Mouse (Mus musculus) bone marrow macrophage, adult 2 months (primary cell): ENCODE data around the gene Hck. TPM values are rescaled to one million over a fixed set of nuclear protein-coding genes. Genes with fewer than 3 reads are reported as not detected.

ENCODE experiments used
- H3K27ac ChIP-seq: 2 replicates; pipeline ENCODE4 v1.5.1; 2012; ENCODE audit warnings: low read depth, low read length; ENCODE audit not compliant: insufficient read depth
- H3K4me1 ChIP-seq: 2 replicates; pipeline ENCODE4 v1.6.1; 2012; ENCODE audit warnings: low read length; ENCODE audit not compliant: control insufficient read depth, insufficient read depth
- H3K4me3 ChIP-seq: 2 replicates; pipeline ENCODE4 v1.5.1; 2012; ENCODE audit warnings: mild to moderate bottlenecking, low read length, moderate library complexity; ENCODE audit not compliant: insufficient read depth
- CTCF ChIP-seq: IDR thresholded peaks from 2 replicates; pipeline ENCODE4 v1.5.1; 2012; ENCODE audit warnings: low read depth, mild to moderate bottlenecking, low read length, moderate library complexity
- POLR2A ChIP-seq: IDR thresholded peaks from 2 replicates; pipeline ENCODE4 v1.6.1; 2012; ENCODE audit warnings: mild to moderate bottlenecking, low read depth, low read length, borderline replicate concordance
- polyA plus RNA-seq: library from polyadenylated mRNA; stranded (reverse); fragments of >200 nt; gene quantifications from 2 replicates; pipeline ENCODE4 v1.2.4, GENCODE M21; 2012; ENCODE audit not compliant: missing spikeins, insufficient read depth, insufficient read length

The Hck gene
- polyA plus RNA-seq, 1 experiment, result 146 TPM

DNA sequence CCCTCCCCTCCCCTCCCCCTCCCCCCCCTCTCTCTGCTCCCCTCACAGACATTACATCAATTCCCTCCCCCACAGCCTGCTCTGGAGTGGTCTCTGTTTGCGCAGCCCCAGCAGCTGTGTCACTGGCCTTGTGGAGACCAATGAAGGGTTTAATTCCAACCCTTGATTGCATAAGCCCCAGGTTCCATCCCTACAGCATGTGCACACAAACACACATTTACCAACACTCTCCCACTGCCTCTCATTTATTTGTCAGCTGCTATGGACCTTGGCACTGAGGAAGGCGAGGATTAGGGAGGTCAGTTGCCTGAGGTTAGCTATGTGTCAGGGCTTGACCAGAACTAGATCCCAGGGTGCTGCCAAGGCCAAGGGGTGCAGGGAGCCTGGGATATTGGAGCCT is 32.3 kb upstream of the Hck start:
- Histone ChIP-seq H3K4me3 (no peak overlapping the region), H3K27ac (no peak overlapping the region), H3K4me1 (peaks cover 6% of the 10 kb centered on the region)
- no peak for TF ChIP-seq CTCF
- TF ChIP-seq POLR2A, result no peak

DNA sequence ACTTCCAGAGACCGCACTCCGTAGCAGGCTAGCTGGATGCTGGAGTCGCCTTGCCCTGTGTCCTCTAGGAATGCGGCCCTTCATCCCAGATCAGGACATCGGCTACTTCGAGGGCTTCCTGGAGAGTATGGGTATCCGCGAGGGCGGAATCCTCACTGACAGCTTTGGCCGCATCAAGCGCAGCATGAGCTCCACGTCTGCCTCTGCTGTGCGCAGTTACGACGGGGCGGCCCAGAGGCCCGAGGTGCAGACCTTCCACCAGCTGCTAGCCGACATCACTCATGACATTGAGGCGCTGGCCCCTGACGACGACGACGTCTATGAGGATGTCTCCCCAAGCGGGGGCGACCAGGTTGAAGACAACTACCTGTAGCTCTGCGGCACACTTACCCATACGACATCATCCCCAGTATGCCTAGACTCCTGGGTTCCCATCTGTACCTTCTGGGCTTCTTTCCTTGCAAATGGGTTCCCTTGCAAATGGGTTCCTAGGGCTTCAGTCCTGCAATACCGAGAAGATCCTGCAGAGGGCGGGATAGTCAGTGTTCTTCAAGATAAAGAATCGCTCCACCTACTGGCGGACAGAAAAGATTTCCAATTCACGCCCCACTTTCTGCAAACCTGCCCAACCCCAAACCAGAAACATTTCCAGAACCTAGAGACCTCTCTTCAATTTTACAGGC is 27.3 kb upstream of the Hck start:
- TF ChIP-seq POLR2A (no peak), CTCF (peak; percentile 97)

DNA sequence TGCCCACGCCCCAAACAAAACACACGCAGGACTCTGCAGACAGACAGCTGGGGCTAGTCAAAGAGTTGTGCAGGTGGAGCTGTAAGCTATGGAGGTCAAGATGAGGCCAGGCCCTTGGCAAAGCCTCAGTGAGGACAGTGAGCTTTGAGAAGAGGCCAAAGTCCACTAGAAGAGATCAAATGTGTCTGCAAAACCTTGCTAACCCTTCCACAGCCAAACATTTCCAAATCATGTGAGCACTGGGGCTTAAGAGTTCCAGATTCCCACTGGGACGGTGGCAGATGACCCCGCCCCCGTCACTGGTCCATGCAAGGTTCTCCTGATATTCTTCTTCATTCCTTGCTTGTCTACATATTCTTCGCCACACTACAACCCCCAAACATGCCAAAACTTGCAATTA is 26.4 kb upstream of the Hck start:
- TF ChIP-seq CTCF (no peak), POLR2A (no peak)
- H3K4me1 ChIP-seq, result peaks cover 24% of the 10 kb centered on the region
- H3K4me3 ChIP-seq, result no peak overlapping the region
- no peak overlapping the region for H3K27ac ChIP-seq

More for the DNA sequence above, 27.3 kb upstream of the Hck start:
- Histone ChIP-seq H3K4me1 (peaks cover 28% of the 10 kb centered on the region), H3K27ac (no peak overlapping the region), H3K4me3 (no peak overlapping the region)

DNA sequence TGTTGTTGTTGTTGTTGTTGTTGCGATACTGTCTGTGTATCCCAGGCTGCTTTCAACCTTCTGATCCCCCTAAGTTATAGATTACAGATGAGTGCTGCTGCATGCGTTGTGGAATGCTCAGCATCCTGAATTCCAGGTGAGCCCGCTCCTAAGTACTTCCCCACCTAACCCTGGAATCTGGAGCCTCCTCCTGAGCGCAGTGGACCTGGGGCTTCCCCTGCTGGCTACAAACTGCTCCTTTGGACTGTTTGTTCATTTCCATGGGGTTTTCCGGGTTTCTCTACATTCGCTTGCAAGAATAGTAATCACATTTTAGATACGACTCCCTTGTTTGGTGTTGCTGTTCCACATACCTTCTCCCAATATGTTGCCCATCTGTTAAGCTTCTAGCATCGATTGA is 25.0 kb upstream of the Hck start:
- no peak overlapping the region for H3K4me3 ChIP-seq
- peak overlapping the region; percentile 78 for H3K27ac ChIP-seq
- TF ChIP-seq POLR2A, result no peak
- TF ChIP-seq CTCF, result no peak
- peaks cover 24% of the 10 kb centered on the region for H3K4me1 ChIP-seq

DNA sequence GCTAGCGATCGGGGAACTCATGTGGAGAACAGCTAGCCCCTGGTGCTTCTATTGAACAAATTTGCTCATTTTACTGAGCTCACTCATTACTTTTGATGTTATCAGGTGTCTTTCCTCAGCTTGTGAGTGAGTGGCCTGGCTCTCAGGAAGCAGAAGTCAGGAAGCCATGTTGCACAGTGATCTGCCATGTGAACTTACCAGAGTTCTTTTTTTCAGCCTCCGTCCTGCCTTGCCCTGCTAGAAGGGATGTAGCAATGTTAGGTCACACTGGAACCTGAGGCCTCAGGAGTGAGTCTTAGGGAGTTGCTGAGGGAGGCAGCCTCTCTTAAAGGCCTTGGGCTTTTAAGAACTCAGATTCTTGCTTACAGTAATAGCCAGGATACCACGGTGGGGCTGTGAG is 24.4 kb upstream of the Hck start:
- H3K4me3 ChIP-seq, result no peak overlapping the region
- no peak for TF ChIP-seq POLR2A
- TF ChIP-seq CTCF, result no peak
- peak overlapping the region; percentile 78 for H3K27ac ChIP-seq
- peaks cover 25% of the 10 kb centered on the region for H3K4me1 ChIP-seq

DNA sequence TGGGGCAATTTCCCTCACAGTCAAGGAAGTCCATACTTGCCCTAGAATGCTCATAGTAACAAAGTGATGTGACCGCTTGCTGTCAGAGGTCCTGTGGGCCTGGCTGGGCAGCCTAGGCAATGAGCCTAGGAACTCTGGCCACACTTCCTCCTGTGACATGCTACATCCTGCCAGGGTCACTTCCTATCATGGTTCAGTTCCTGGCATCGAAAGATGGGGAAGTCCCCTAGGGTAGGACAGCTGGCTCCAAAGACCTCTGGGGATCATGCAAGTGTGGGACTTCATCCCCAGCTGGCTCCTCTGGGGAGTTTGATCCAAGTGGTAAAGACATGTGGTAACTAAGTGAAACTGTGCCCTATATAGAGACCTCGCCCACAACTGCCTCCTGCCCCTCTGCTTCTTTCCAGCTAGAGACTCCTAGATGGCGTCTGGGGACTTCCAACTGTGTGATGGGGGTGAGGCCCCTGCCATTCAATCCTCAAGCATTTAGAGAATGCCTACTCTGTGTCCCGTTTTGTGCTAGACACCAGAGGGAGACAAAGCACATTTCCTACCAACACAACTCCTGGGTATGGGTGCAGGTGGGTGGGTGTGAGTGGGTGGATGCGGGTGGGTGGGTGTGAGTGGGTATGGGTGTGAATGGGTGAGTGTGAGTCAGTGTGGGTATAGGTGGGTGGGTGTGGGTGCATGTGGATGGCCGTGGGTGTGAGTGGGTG is 23.8 kb upstream of the Hck start:
- TF ChIP-seq POLR2A, result no peak
- peak; percentile 47; the same call in 1 of the 2 replicates for TF ChIP-seq CTCF
- H3K4me3 ChIP-seq, result no peak overlapping the region
- peaks cover 31% of the 10 kb centered on the region for H3K4me1 ChIP-seq
- H3K27ac ChIP-seq, result peak overlapping the region; percentile 78

DNA sequence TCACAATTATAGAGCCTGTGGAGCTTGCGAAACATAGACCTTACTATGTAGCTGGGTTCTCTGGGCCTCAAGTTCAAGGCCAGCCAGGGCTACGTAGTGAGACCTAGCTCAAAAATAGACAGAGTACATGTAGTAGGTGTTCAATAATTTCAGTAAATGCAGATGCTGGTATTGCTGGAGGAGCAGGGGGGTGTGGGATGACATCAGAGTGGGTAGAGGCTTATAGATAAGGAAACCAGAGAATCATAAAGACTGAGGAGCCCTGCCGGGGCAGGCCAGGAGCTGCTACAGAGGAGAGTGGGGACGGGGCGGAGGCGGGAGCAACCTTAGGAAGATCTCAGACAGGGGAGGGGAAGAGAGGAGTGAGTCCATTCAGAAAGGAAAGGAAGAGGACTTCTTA is 22.7 kb upstream of the Hck start:
- peaks cover 39% of the 10 kb centered on the region for H3K4me1 ChIP-seq
- no peak for TF ChIP-seq CTCF
- no peak for TF ChIP-seq POLR2A
- H3K4me3 ChIP-seq, result no peak overlapping the region
- H3K27ac ChIP-seq, result no peak overlapping the region

DNA sequence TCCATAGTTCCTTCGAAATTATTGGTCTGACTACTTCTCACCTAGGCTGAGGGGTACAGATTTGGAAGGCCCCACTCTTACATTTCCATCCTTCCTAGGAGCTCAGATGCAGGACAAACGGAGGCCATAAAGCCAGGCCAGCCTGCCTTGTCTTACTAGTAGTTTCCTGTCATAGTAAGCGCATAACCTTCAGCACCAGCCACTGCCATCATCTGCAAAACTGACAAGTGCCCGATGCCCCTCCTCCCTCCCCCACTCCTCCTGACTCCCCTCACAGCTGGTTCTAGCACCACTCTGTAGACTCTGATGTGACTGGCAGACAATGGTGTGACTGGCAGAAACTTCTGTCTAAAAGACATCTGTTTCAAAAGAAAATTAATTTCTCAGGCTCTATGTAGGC is 22.1 kb upstream of the Hck start:
- H3K4me1 ChIP-seq, result peaks cover 44% of the 10 kb centered on the region
- no peak for TF ChIP-seq POLR2A
- no peak for TF ChIP-seq CTCF

DNA sequence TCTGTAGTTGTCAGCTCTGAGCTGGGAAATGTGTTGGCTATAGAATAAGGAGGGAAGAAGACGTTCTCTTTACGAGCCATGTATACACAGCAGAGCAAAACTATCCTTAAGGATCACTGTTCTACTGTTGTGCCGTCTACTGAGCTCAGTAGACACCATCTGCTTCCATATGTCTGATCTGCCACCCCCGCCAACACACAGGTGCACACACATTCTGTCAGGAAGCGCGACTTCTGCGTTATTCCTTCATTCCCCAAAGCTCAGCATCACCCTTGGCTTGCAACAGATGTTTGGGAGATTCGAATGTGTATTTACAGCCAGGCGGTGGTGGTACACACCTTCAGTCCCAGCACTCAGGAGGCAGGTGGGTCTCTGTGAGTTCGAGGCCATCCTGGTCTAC is 21.2 kb upstream of the Hck start:
- Histone ChIP-seq H3K27ac (no peak overlapping the region), H3K4me3 (no peak overlapping the region), H3K4me1 (peaks cover 47% of the 10 kb centered on the region)
- TF ChIP-seq POLR2A (no peak), CTCF (no peak)

More for the DNA sequence above, 22.1 kb upstream of the Hck start:
- H3K27ac ChIP-seq, result no peak overlapping the region
- no peak overlapping the region for H3K4me3 ChIP-seq

DNA sequence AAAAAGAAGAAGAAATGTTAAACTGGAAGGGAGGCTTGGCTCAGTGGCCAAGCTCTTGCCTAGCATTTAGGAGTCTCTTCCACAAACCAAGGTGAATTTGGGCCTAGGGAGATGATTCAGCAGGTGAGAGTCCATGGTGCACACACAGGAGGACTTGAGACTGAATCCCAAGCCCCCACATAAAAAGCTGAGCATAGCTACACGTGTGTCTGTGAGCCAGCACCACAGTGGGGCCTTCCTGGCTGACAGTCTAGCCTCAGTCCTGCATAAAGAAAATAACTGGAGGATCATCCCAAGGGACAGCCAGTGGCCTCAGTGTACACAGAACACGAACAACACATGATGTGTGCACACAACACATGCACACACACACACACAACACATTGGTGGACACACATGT is 19.0 kb upstream of the Hck start:
- Histone ChIP-seq H3K4me3 (no peak overlapping the region), H3K4me1 (peaks cover 45% of the 10 kb centered on the region), H3K27ac (0 out of 2 replicates have a peak overlapping the region, but pooled peaks have one; percentile 1)
- TF ChIP-seq CTCF (no peak), POLR2A (no peak)
